Mouse (Mus musculus) ES-Bruce4 (cell line): ENCODE data around the gene Spryd3. TPM values are rescaled to one million over a fixed set of nuclear protein-coding genes. Genes with fewer than 3 reads are reported as not detected.
A peak's percentile ranks its signal among the peaks of the same experiment; 100 is the strongest.

Experiments
- H3K27ac ChIP-seq: 2 replicates; pipeline ENCODE4 v1.5.1; 2012; ENCODE audit warnings: low read length, inconsistent platforms; ENCODE audit not compliant: insufficient read depth
- H3K27me3 ChIP-seq: 2 replicates; pipeline ENCODE4 v1.6.1; 2012; ENCODE audit warnings: mild to moderate bottlenecking, low read length, inconsistent platforms; ENCODE audit not compliant: control insufficient read depth, poor library complexity, insufficient read depth, severe bottlenecking
- H3K36me3 ChIP-seq: 2 replicates; pipeline ENCODE4 v1.6.1; 2012; ENCODE audit warnings: inconsistent platforms, mild to moderate bottlenecking, low read length, moderate library complexity; ENCODE audit not compliant: control insufficient read depth, poor library complexity, insufficient read depth, severe bottlenecking
- H3K4me1 ChIP-seq: one replicate; pipeline ENCODE4 v1.8.1; 2011; ENCODE audit warnings: low read length; ENCODE audit not compliant: control insufficient read depth, insufficient read depth
- H3K4me3 ChIP-seq: 2 replicates; pipeline ENCODE4 v1.5.1; 2011; ENCODE audit warnings: low read depth, mild to moderate bottlenecking, low read length
- H3K9ac ChIP-seq: 2 replicates; pipeline ENCODE4 v1.6.1; 2012; ENCODE audit warnings: low read depth, mild to moderate bottlenecking, inconsistent platforms; ENCODE audit not compliant: poor library complexity, severe bottlenecking
- H3K9me3 ChIP-seq: replicated peaks from 2 replicates; pipeline ENCODE4 v1.6.1; 2012; ENCODE audit warnings: mild to moderate bottlenecking, low read length, inconsistent platforms; ENCODE audit not compliant: control insufficient read depth, poor library complexity, insufficient read depth, severe bottlenecking
- CTCF ChIP-seq: IDR thresholded peaks from one replicate; pipeline ENCODE4 v1.8.1; 2011; ENCODE audit warnings: low read depth, low read length
- EP300 ChIP-seq: IDR thresholded peaks from 2 replicates; pipeline ENCODE4 v1.6.1; 2011; ENCODE audit warnings: low read depth, low read length; ENCODE audit not compliant: insufficient read depth
- POLR2A ChIP-seq: IDR thresholded peaks from one replicate; pipeline ENCODE4 v1.8.1; 2011; ENCODE audit warnings: low read length; ENCODE audit not compliant: insufficient read depth
- polyA plus RNA-seq: library from polyadenylated mRNA; stranded (reverse); fragments of >200 nt; gene quantifications from 2 replicates; pipeline ENCODE4 v1.2.4, GENCODE M21; 2011; ENCODE audit warnings: low read depth; ENCODE audit not compliant: missing spikeins, insufficient read depth, insufficient read length

Spryd3 gene
- polyA plus RNA-seq, 1 experiment: 11.7 TPM

DNA sequence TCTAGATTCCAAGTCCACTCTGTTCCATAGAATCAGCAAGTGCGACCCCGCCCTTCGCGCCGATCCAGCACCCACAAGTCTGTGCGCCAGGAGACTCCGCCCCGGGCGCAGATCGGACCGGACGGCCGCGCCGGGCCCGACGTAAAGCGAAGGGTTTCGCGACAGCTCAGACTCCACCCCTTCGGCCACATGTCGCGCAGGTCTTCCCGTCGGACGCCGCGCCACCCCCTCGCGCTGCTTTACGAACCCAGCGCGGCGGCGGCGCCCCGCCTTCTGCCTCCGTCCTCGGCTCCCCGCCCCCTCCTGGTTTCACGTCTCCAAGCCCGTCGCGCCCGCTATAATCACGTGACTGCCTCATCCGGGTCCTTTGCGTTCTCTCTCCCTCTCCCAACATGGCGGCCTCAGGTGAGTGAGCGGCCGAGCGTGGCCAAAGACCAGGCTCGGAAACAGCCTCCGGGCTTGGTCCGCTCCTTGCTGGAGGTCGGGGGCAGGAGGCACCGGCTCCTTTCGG, 62.4 kb downstream of the Spryd3 start, which contains the start of gene Eif4b:
TSS of gene Eif4b (plus strand) at position 215 of the 511 bp plus-strand sequence.
- no peaks in the 10 kb centered on the region for H3K9me3 ChIP-seq
- TF ChIP-seq POLR2A (peak; percentile 8), CTCF (no peak)
- peak within 1 kb of the TSS; percentile 66 for H3K27ac ChIP-seq
- H3K9ac ChIP-seq: peak within 1 kb of the TSS; percentile 94
- no peaks in the 10 kb centered on the region for H3K4me1 ChIP-seq
- H3K36me3 ChIP-seq: peaks cover 14% of the 10 kb centered on the region
- no peaks in the 10 kb centered on the region for H3K27me3 ChIP-seq
- peak within 1 kb of the TSS; percentile 98 for H3K4me3 ChIP-seq

DNA sequence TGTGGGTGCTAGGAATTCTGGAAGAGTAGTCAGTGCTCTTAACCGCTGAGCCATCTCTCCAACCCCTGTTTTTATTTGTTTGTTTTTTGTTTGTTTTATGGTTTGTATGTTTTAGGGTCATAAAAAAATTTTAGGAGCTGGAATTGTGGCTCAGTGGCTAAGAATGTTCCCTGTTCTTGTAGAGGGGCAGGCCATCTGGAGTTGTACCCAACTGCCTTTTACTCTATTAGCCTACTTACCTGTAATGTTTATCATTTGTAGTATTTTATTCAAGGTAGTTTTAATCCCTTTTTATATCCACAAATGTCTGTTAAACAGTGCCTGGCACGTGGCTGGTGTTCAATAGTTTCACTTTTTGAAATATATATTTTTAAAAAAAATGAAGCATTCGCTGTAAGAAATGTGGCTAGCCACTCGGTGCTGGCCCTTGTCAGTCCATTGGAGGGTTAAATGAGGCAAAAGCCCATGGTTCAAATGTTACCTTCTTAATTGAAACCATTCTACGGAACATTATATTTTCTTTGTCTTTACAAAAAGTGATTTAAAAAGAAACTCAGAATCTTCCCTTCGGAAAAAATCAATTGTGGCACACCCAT, 63.0 kb downstream of the Spryd3 start:
- H3K9me3 ChIP-seq: no peaks in the 10 kb centered on the region
- peak overlapping the region; percentile 77 for H3K9ac ChIP-seq
- H3K36me3 ChIP-seq: peaks cover 11% of the 10 kb centered on the region
- TF ChIP-seq EP300: no peak
- TF ChIP-seq POLR2A: no peak
- no peak for TF ChIP-seq CTCF
- no peaks in the 10 kb centered on the region for H3K27me3 ChIP-seq
- peak overlapping the region; percentile 50; the same call in 1 of the 2 replicates for H3K4me3 ChIP-seq
- no peak overlapping the region for H3K27ac ChIP-seq
- H3K4me1 ChIP-seq: no peaks in the 10 kb centered on the region

DNA sequence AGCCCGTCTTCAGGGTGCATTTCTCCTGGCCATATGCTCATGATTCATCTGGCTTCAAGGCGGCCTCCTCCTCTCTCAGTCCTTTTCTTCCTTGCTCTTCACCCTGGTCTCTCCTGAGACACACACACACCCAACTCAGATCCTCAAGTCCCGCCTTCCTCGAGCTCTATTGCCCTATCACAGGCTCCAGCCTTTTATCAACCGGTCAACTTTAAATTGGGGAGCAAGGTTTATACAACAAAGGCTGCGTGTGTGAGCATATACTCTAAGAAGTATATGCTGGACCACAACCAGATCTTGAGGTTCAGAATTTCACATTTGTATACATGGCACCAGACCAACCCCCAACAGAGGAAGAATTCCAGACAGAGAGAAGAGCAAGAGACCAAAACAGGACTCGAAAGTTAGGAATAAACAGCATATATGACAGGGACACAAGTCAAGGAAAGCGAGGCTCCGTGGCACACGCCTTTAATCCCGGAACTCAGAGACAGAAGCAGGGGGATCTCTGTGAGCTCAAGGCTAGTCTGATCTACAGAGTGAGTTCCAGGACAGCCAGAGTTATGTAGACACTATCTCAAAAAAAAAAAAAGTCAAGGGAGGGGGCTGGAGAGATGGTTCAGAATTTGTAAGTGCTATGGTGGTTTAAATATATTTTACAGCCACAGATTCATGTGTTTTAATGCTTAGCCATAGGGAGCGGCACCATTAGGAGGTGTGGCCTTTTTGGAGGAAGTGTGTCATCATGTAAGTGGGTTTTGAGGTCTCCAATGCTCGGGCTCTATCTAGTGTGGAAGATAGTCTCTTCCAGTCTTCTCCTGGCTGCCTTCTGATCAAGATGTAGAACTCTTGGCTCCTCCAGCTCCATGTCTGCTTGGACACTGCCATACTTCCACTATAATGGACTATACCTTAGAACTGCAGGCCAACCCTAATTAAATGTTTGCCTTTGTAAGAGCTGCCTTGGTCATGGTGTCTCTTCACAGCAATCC, 65.3 kb downstream of the Spryd3 start:
- Histone ChIP-seq H3K27me3 (no peaks in the 10 kb centered on the region), H3K27ac (no peak overlapping the region), H3K9ac (no peak overlapping the region), H3K4me1 (no peaks in the 10 kb centered on the region), H3K4me3 (no peak overlapping the region), H3K9me3 (no peaks in the 10 kb centered on the region), H3K36me3 (peaks cover 6% of the 10 kb centered on the region)
- no peak for TF ChIP-seq EP300
- TF ChIP-seq CTCF: no peak
- TF ChIP-seq POLR2A: no peak

Other genes with a start within 250 kb of the Spryd3 start
- gene Krt76, start 243.3 kb downstream of the Spryd3 start, polyA plus RNA-seq: not detected in 2 replicates
- not detected in 2 replicates for gene Krt4, start 211.5 kb downstream of the Spryd3 start, polyA plus RNA-seq
- gene Krt79, start 195.9 kb downstream of the Spryd3 start, polyA plus RNA-seq: not detected in 2 replicates
- gene Krt78, start 181.9 kb downstream of the Spryd3 start, polyA plus RNA-seq: not detected in 2 replicates
- gene Krt8, start 131.8 kb downstream of the Spryd3 start, polyA plus RNA-seq: 306 and 318 TPM in 2 replicates
- gene Krt18, start 108.1 kb downstream of the Spryd3 start, polyA plus RNA-seq: 334 and 349 TPM in 2 replicates
- 584 and 631 TPM in 2 replicates for gene Eif4b, start 62.5 kb downstream of the Spryd3 start, polyA plus RNA-seq
- 10.4 and 12.8 TPM in 2 replicates for gene Tns2, start 35.8 kb downstream of the Spryd3 start, polyA plus RNA-seq
- gene Igfbp6, start 8.1 kb upstream of the Spryd3 start, polyA plus RNA-seq: 2.0 and 2.2 TPM in 2 replicates
- gene Soat2, start 14.3 kb upstream of the Spryd3 start, polyA plus RNA-seq: 0.45 TPM in 1 of 2 replicates, not detected in the other
- gene Zfp740, start 67.0 kb upstream of the Spryd3 start, polyA plus RNA-seq: 53.7 and 54.3 TPM in 2 replicates
- gene Csad, start 68.5 kb upstream of the Spryd3 start, polyA plus RNA-seq: 17.8 and 19.3 TPM in 2 replicates
- 3.1 and 9.7 TPM in 2 replicates for gene Itgb7, start 95.7 kb upstream of the Spryd3 start, polyA plus RNA-seq
- 38.6 and 42.7 TPM in 2 replicates for gene Rarg, start 121.3 kb upstream of the Spryd3 start, polyA plus RNA-seq
- gene Gm9918, start 134.3 kb upstream of the Spryd3 start, polyA plus RNA-seq: 0.81 and 1.1 TPM in 2 replicates
- gene Mfsd5, start 143.2 kb upstream of the Spryd3 start, polyA plus RNA-seq: 23.2 and 28.0 TPM in 2 replicates
- 68.7 and 71.7 TPM in 2 replicates for gene Espl1, start 160.0 kb upstream of the Spryd3 start, polyA plus RNA-seq
- 233 and 309 TPM in 2 replicates for gene Pfdn5, start 189.9 kb upstream of the Spryd3 start, polyA plus RNA-seq
- gene Myg1, start 195.5 kb upstream of the Spryd3 start, polyA plus RNA-seq: 38.6 and 48.8 TPM in 2 replicates
- 196 and 252 TPM in 2 replicates for gene Aaas, start 214.5 kb upstream of the Spryd3 start, polyA plus RNA-seq
- gene Sp7, start 230.9 kb upstream of the Spryd3 start, polyA plus RNA-seq: not detected in 2 replicates